Mouse (Mus musculus) heart, embryonic 16.5 days (tissue): ENCODE measurements around the gene Sh3rf1. TPM values are rescaled to one million over a fixed set of nuclear protein-coding genes. Genes with fewer than 3 reads are reported as not detected.

Experiments used
- ATAC-seq: fragments of 200-750 bp; cut with Nextera tagmentation; replicated peaks from 2 replicates; pipeline ENCODE4 v1.8.0; 2017; ENCODE audit warnings: moderate number of reproducible peaks; ENCODE audit not compliant: insufficient read depth, low FRiP score; ENCODE audit errors: extremely low read depth
- H3K27ac ChIP-seq: fragments of 300-500 bp; sonication (generic); 2 replicates; pipeline ENCODE4 v1.5.1; 2014; ENCODE audit warnings: mild to moderate bottlenecking, low read length, control low read depth, moderate library complexity
- H3K27me3 ChIP-seq: fragments of 300-500 bp; sonication (generic); 2 replicates; pipeline ENCODE4 v1.6.1; 2014; ENCODE audit warnings: low read length, mixed read lengths; ENCODE audit not compliant: control insufficient read depth, insufficient read depth
- H3K36me3 ChIP-seq: fragments of 300-500 bp; sonication (generic); 2 replicates; pipeline ENCODE4 v1.6.1; 2014; ENCODE audit not compliant: control insufficient read depth, insufficient read depth
- H3K4me1 ChIP-seq: fragments of 300-500 bp; sonication (generic); 2 replicates; pipeline ENCODE4 v1.6.1; 2014; ENCODE audit warnings: low read length, mixed read lengths; ENCODE audit not compliant: control insufficient read depth, insufficient read depth
- H3K4me2 ChIP-seq: fragments of 300-500 bp; sonication (generic); 2 replicates; pipeline ENCODE4 v1.6.1; 2014; ENCODE audit warnings: low read depth, mild to moderate bottlenecking, control low read depth, low read length
- H3K4me3 ChIP-seq: fragments of 300-500 bp; sonication (generic); 2 replicates; pipeline ENCODE4 v1.5.1; 2014; ENCODE audit warnings: mild to moderate bottlenecking, control low read depth, low read length
- H3K9ac ChIP-seq: fragments of 300-500 bp; sonication (generic); 2 replicates; pipeline ENCODE4 v1.6.1; 2014; ENCODE audit warnings: low read length, control low read depth
- H3K9me3 ChIP-seq: fragments of 300-500 bp; sonication (generic); replicated peaks from 2 replicates; pipeline ENCODE4 v1.6.1; 2016; ENCODE audit warnings: low read length; ENCODE audit not compliant: control insufficient read depth
- WGBS: fragments of 180-500 bp; shearing (Covaris S2); extraction: QIAGEN DNeasy Blood & Tissue Kit; methylation state at CpG from one replicate; pipeline ENCODE4 v1.1.7; 2014; 5-methylcytosine and 5-hydroxymethylcytosine counted together
- polyA plus RNA-seq: library from polyadenylated mRNA; unstranded; fragments of >200 nt; fragmentation: Nextera tagmentation; extraction: Ambion mirVana; gene quantifications from 2 replicates; pipeline ENCODE4 v1.2.1, GENCODE M21; 2015

The Sh3rf1 gene
- polyA plus RNA-seq, 1 experiment from 2014 or later: 5.3 TPM

GRCm38 (mm10) chr8:61436147-61436546 lies 212.5 kb downstream of the Sh3rf1 start:
- no peak overlapping the region for H3K9ac ChIP-seq
- WGBS: 77% methylated on average over 3 of the region's 3 CpGs
- no peaks in the 10 kb centered on the region for H3K4me1 ChIP-seq
- H3K4me2 ChIP-seq: no peak overlapping the region
- ATAC-seq: no peak
- no peak overlapping the region for H3K27ac ChIP-seq
- H3K4me3 ChIP-seq: no peak overlapping the region
- no peaks in the 10 kb centered on the region for H3K27me3 ChIP-seq
- peaks cover 13% of the 10 kb centered on the region for H3K9me3 ChIP-seq
- H3K36me3 ChIP-seq: no peaks in the 10 kb centered on the region

DNA sequence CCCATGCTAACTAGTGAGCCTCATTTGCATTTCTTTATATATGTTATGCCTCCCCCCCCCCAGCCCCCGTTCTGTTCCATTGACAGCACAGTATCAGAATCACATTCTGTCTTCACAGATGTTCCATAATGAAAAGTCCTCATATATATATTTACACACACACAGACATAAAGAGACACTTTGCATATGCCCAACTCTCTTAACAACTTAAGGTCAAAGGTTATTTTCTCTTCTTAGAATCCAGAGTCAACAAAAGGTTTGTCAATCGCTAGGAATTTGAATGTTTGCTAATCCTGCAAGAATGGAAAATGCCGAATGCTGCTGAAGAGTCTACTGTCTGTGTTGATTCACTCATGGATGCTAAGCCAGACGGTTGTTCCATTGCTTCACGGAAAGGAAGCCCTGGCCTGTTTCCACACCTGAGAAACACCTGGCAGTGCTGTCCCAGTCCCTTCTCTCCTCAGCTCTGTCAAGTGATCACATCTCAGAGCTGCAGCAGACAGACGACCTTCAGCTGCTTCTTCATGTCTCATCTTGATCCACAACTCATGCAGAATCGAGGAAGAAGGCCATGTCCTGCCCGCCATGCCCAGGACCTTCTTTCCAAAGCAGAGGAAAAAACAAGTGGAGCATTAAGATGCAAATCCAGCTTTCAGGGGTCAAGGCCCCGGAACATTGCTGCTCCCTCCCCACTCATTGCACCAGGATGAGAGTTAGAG lies 213.1 kb downstream of the Sh3rf1 start:
- Histone ChIP-seq H3K27me3 (no peaks in the 10 kb centered on the region), H3K9me3 (peaks cover 15% of the 10 kb centered on the region), H3K4me3 (no peak overlapping the region), H3K9ac (no peak overlapping the region), H3K4me1 (no peaks in the 10 kb centered on the region), H3K4me2 (no peak overlapping the region), H3K27ac (no peak overlapping the region), H3K36me3 (no peaks in the 10 kb centered on the region)
- ATAC-seq: no peak
- WGBS: 61% methylated on average over 9 of the region's 9 CpGs

DNA sequence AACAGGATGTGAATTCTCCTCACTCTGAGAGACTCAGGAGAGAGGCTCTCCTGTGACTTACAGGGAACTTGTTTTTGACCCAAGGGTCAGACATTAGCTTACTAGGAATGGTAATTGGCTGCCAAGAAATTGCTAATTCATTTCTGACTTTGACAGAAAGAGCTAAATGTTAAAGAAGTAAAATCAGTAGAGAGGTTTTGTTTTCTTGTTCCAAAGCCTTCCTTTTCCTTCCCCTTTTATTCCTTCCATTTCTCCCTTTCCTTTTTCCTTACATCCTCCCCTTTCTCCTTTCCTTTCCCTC lies 213.6 kb downstream of the Sh3rf1 start:
- H3K4me1 ChIP-seq: no peaks in the 10 kb centered on the region
- no peak for ATAC-seq
- H3K9me3 ChIP-seq: peaks cover 16% of the 10 kb centered on the region
- H3K27ac ChIP-seq: no peak overlapping the region
- H3K36me3 ChIP-seq: no peaks in the 10 kb centered on the region
- no peak overlapping the region for H3K4me3 ChIP-seq
- H3K4me2 ChIP-seq: no peak overlapping the region
- H3K27me3 ChIP-seq: no peaks in the 10 kb centered on the region
- H3K9ac ChIP-seq: no peak overlapping the region

DNA sequence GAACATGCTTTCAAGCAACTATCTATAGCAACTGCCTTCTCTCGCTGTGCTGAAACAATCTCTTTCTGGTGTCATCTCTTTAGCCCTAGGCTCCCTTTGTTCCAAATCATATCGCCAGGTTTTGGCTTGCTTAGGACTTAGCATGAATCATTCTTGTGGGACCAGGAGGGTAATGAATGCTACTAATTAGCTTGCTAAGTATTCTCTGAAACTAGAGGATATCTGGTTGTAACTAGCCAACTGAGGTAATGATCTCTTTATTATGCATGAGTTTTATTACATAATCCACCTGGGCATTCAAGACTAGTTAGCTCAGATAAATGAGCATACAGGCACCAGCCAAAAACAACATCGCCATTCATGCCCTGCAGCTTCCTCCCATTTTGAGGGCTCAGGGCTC lies 219.3 kb downstream of the Sh3rf1 start:
- Histone ChIP-seq H3K4me1 (no peaks in the 10 kb centered on the region), H3K27me3 (no peaks in the 10 kb centered on the region), H3K27ac (no peak overlapping the region), H3K36me3 (no peaks in the 10 kb centered on the region), H3K4me2 (no peak overlapping the region), H3K9me3 (peaks cover 14% of the 10 kb centered on the region), H3K9ac (no peak overlapping the region), H3K4me3 (no peak overlapping the region)
- no peak for ATAC-seq
- WGBS: 88% methylated on average over 3 of the region's 3 CpGs

DNA sequence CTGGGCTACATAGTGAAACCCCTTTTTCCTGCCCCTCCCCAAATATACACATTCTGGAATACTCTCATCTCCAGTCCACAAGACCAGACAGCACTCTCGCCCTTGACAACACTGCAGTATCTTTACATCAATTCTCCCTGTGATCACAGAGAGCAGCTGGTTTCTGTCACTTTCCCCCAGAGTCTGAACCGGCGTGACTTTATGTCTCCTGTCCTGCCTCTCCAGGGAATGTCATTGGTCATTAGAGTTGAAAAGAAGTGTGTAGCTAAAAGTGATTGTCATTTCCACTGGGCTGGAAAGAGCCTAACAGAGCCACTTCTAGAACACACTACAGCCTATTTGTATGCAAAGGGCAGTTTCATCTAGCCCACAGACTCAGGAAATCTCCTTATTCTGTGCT lies 220.7 kb downstream of the Sh3rf1 start:
- Histone ChIP-seq H3K9ac (no peak overlapping the region), H3K27ac (no peak overlapping the region), H3K36me3 (no peaks in the 10 kb centered on the region), H3K4me2 (no peak overlapping the region), H3K4me3 (no peak overlapping the region), H3K9me3 (peaks cover 9% of the 10 kb centered on the region; the same call in 1 of the 2 replicates), H3K4me1 (no peaks in the 10 kb centered on the region), H3K27me3 (no peaks in the 10 kb centered on the region)
- 31% methylated on average over 3 of the region's 3 CpGs for WGBS
- ATAC-seq: no peak

Other genes with a start within 250 kb of the Sh3rf1 start
- gene Clcn3, start 240.6 kb upstream of the Sh3rf1 start, polyA plus RNA-seq: 21.2 TPM in 2 replicates
- gene Nek1, start 230.7 kb upstream of the Sh3rf1 start, polyA plus RNA-seq: 11.3 and 11.8 TPM in 2 replicates